Mouse (Mus musculus): ENCODE measurements at regions not wholly inside any gene's neighbourhood (a gene's known extent, or its start where the extent isn't known, plus 50 kb on each side); places are given as distances from the start of the nearest gene placed in this dataset.
"Not testable (repeated sequence)": the region's sequence is repeated elsewhere in the genome, so short reads cannot be mapped to it uniquely, and the experiment has no call there.

DNA sequence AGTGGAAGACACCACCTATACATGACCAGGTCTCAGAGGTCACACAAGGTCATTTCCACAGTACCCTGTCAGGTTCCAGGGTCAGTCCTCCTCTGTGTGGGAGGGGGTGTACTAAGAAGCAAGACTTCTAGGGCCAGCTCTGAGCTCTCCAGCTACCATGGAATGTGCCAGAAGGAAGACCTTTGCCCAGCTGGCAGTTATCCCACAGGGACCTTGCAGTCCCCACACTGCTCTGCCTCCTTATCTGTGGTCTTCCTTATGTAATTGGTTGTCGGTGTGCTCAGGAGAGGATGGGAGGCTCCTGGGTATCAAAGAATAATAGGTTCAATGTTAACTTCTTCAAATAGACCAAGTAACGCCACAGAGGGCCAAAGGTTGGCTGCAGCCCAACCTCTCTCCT is 175.3 kb downstream of the Tomm20 start:
- not testable (repeated sequence) for TF ChIP-seq CTCF, EP300 (IDR thresholded peaks at IDR 0.05)
